Mouse (Mus musculus) megakaryocyte, adult 5-6 weeks (primary cell): ENCODE measurements at regions not wholly inside any gene's neighbourhood (a gene's known extent, or its start where the extent isn't known, plus 50 kb on each side); places are given as distances from the start of the nearest gene placed in this dataset.

Experiments used
- ATAC-seq: 2 replicates; pipeline ENCODE4 v1.8.0; 2016; ENCODE audit warnings: mild to moderate bottlenecking, inconsistent platforms; ENCODE audit not compliant: poor library complexity, severe bottlenecking

- no peak for ATAC-seq
These were observed 172.8 kb upstream of the Irx3 start for GRCm38 (mm10) chr8:91974636-91975035.

GRCm38 (mm10) chr8:91973951-91974439 is 172.1 kb upstream of the Irx3 start:
- ATAC-seq = no peak

- ATAC-seq = no peak
These were observed 165.5 kb upstream of the Irx3 start for GRCm38 (mm10) chr8:91967407-91967806.

GRCm38 (mm10) chr8:91966891-91967370 is 165.1 kb upstream of the Irx3 start:
- ATAC-seq = no peak

GRCm38 (mm10) chr8:91961696-91962095 is 159.8 kb upstream of the Irx3 start:
- no peak for ATAC-seq

GRCm38 (mm10) chr8:91955170-91955569 is 153.3 kb upstream of the Irx3 start:
- ATAC-seq = no peak

- no peak for ATAC-seq
These were observed 151.1 kb upstream of the Irx3 start for GRCm38 (mm10) chr8:91952981-91953380.

- no peak for ATAC-seq
These were observed 147.2 kb upstream of the Irx3 start for GRCm38 (mm10) chr8:91949110-91949509.

GRCm38 (mm10) chr8:91948173-91948940 is 146.5 kb upstream of the Irx3 start:
- no peak for ATAC-seq

GRCm38 (mm10) chr8:91941005-91941404 is 139.1 kb upstream of the Irx3 start:
- no peak for ATAC-seq

- ATAC-seq = no peak
These were observed 135.4 kb upstream of the Irx3 start for GRCm38 (mm10) chr8:91937227-91937626.

- ATAC-seq = no peak
These were observed 128.7 kb upstream of the Irx3 start for GRCm38 (mm10) chr8:91930520-91930919.

- no peak for ATAC-seq
These were observed 124.2 kb upstream of the Irx3 start for GRCm38 (mm10) chr8:91925968-91926524.

- ATAC-seq = no peak
These were observed 122.3 kb upstream of the Irx3 start for GRCm38 (mm10) chr8:91924152-91924551.

- ATAC-seq = no peak
These were observed 120.5 kb upstream of the Irx3 start for GRCm38 (mm10) chr8:91922211-91922874.

- no peak for ATAC-seq
These were observed 116.0 kb upstream of the Irx3 start for GRCm38 (mm10) chr8:91917834-91918233.

GRCm38 (mm10) chr8:91913971-91914370 is 112.1 kb upstream of the Irx3 start:
- ATAC-seq = no peak

GRCm38 (mm10) chr8:91913121-91913520 is 111.3 kb upstream of the Irx3 start:
- ATAC-seq = no peak

GRCm38 (mm10) chr8:91909637-91910383 is 107.9 kb upstream of the Irx3 start:
- ATAC-seq = no peak

GRCm38 (mm10) chr8:91908731-91909353 is 107.0 kb upstream of the Irx3 start:
- no peak for ATAC-seq

- no peak for ATAC-seq
These were observed 105.3 kb upstream of the Irx3 start for GRCm38 (mm10) chr8:91907178-91907577.
